Mouse (Mus musculus): ENCODE measurements at regions not wholly inside any gene's neighbourhood (a gene's known extent, or its start where the extent isn't known, plus 50 kb on each side); places are given as distances from the start of the nearest gene placed in this dataset.

DNA sequence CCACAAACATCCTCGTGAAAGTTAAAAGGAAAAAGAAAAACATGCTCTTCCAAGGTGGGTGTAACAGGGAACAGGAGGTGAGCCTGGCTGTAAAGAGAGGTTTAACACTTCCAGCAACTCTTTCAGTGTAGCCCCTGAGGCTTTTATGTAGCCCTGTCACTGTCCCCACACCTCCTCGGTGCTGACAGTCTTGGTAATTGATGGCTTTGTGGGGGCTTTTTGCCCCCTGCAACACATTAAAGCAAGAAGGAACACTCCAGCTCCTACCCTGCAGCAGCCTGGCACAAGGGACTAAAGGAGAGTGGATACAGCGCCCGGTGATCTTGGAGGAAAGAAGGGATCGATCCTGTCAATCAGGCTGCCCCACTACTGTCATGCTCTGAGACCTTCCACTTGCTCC is 181.8 kb downstream of the Fam169b start:
- TF ChIP-seq POLR2A (IDR thresholded peaks at IDR 0.05; ENCODE audit: extremely low read depth, insufficient read depth, low read length) (no peak), CTCF (IDR thresholded peaks at IDR 0.05; ENCODE audit: low read depth, low read length) (no peak)
- WGBS, result 51% methylated on average over 5 of the region's 5 CpGs
- Histone ChIP-seq H3K4me3 (ENCODE audit: insufficient read depth, low read depth, low read length) (no peak overlapping the region), H3K27ac (replicated peaks; ENCODE audit: insufficient read depth, low read depth, low read length) (no peak overlapping the region), H3K9ac (ENCODE audit: low read depth, low read length) (no peak overlapping the region), H3K27me3 (ENCODE audit: control insufficient read depth, insufficient read depth, low read length) (no peaks in the 10 kb centered on the region), H3K4me1 (ENCODE audit: control insufficient read depth, insufficient read depth, low read length) (no peaks in the 10 kb centered on the region), H3K36me3 (ENCODE audit: control insufficient read depth, insufficient read depth, low read length) (no peaks in the 10 kb centered on the region), H3K79me2 (ENCODE audit: control insufficient read depth, insufficient read depth, low read length) (no peaks in the 10 kb centered on the region)
- DNase-seq (ENCODE audit: extremely low read depth, low read depth, low spot score), result no peak

DNA sequence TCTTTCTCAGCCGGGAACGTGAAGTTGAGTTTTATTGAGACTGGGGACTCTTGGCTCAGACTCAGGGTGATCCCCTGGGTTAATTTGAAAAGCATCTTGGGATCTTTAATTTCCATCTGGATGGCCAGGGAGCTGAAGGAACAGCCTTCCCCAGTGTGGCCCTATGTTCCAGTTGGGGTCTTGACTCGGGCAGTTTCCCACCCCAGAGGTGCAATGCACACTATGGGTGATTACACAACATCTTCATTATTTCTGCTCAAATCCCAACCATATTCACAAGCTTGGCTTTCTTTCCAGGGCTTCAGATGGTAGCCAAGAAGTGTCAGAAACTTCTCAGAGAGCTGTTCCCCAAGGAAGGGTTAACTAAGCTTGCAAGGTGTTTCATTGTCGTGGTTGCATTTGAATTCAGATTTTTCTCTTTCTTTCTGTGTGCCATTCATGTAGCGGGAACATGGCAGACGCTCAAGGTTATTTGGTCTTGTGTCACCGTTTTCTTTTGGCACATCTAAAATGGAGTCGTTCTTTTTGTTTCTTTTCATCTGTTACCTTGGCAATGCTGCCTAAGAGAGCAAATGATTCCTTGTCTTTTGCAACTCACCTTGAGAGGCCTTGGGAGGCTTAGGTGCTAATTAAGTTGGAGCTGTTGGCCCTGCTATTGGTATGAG is 179.5 kb downstream of the Fam169b start:
- H3K9ac ChIP-seq (ENCODE audit: low read depth, low read length), result no peak overlapping the region
- TF ChIP-seq POLR2A (IDR thresholded peaks at IDR 0.05; ENCODE audit: extremely low read depth, insufficient read depth, low read length), result no peak
- TF ChIP-seq CTCF (IDR thresholded peaks at IDR 0.05; ENCODE audit: low read depth, low read length), result no peak
- H3K4me1 ChIP-seq (ENCODE audit: control insufficient read depth, insufficient read depth, low read length), result no peaks in the 10 kb centered on the region
- H3K27ac ChIP-seq (replicated peaks; ENCODE audit: insufficient read depth, low read depth, low read length), result no peak overlapping the region
- H3K36me3 ChIP-seq (ENCODE audit: control insufficient read depth, insufficient read depth, low read length), result no peaks in the 10 kb centered on the region
- H3K27me3 ChIP-seq (ENCODE audit: control insufficient read depth, insufficient read depth, low read length), result no peaks in the 10 kb centered on the region
- 83% methylated on average over 8 of the region's 8 CpGs for WGBS
- DNase-seq (ENCODE audit: extremely low read depth, low read depth, low spot score), result no peak
- H3K4me3 ChIP-seq (ENCODE audit: insufficient read depth, low read depth, low read length), result no peak overlapping the region
- no peaks in the 10 kb centered on the region for H3K79me2 ChIP-seq (ENCODE audit: control insufficient read depth, insufficient read depth, low read length)

DNA sequence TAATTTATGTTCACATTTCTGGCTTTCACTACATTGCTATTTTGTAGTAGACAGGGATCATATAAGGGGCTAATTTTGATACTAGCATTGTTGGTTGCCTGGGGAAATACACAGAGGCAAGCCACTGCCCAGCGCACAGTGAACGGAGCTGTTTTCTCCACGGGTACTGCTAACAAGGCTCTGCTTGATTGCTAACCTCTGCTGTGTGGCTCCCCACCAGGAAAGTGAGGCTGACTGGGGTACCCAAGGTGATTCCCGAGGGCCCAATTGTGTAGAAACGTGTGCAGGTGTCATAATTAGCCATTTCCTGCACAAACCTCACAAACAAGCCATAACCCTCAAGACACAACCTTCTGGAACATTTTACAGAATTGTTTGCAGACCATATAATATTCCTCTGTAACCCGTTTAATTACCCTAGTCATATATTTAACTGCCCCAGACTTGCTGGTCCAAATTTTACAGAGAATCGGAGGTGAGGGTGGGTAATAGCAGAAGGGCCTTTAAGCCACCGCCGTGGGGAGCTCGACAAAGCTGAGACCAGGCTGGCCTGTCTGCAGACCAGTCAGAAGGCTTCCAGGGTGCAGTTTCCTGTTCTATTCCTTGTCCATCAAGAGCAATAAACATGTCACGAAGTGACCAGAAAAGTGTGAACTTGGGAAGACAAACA is 170.9 kb downstream of the Fam169b start:
- H3K9ac ChIP-seq (ENCODE audit: low read depth, low read length), result no peak overlapping the region
- TF ChIP-seq POLR2A (IDR thresholded peaks at IDR 0.05; ENCODE audit: extremely low read depth, insufficient read depth, low read length) (no peak), CTCF (IDR thresholded peaks at IDR 0.05; ENCODE audit: low read depth, low read length) (no peak)
- no peaks in the 10 kb centered on the region for H3K4me1 ChIP-seq (ENCODE audit: control insufficient read depth, insufficient read depth, low read length)
- H3K4me3 ChIP-seq (ENCODE audit: insufficient read depth, low read depth, low read length), result no peak overlapping the region
- no peak overlapping the region for H3K27ac ChIP-seq (replicated peaks; ENCODE audit: insufficient read depth, low read depth, low read length)
- no peaks in the 10 kb centered on the region for H3K79me2 ChIP-seq (ENCODE audit: control insufficient read depth, insufficient read depth, low read length)
- 78% methylated on average over 11 of the region's 11 CpGs for WGBS
- H3K36me3 ChIP-seq (ENCODE audit: control insufficient read depth, insufficient read depth, low read length), result no peaks in the 10 kb centered on the region
- DNase-seq (ENCODE audit: extremely low read depth, low read depth, low spot score), result no peak
- H3K27me3 ChIP-seq (ENCODE audit: control insufficient read depth, insufficient read depth, low read length), result 0 out of 2 replicates have a peak, but pooled peaks cover 2% of the 10 kb centered on the region

DNA sequence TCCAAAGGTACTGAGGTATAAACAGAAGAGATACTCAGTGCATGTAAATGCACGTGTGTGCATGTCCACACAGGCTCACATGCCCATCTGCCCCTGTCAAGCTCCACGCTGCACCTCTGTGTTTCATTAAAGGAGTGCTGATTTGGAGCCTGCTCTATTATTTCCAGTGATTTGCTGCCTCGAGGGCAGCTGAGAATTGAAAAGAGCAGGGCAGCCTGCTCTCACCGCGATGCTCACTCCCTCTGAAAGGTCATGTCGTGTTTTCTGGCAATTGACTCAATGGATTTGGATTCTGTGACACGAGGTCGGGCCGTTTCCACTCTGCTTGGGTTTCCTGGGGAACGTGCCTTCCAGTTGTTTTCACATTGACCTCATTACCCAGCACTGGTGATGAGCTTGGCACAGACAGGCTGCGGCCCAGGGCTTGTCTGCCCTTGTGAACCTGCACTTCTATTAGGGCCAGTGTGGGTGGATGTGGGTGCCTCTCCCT is 167.1 kb downstream of the Fam169b start:
- DNase-seq (ENCODE audit: extremely low read depth, low read depth, low spot score), result no peak
- no peak for TF ChIP-seq CTCF (IDR thresholded peaks at IDR 0.05; ENCODE audit: low read depth, low read length)
- H3K27me3 ChIP-seq (ENCODE audit: control insufficient read depth, insufficient read depth, low read length), result 0 out of 2 replicates have a peak, but pooled peaks cover 2% of the 10 kb centered on the region
- H3K4me3 ChIP-seq (ENCODE audit: insufficient read depth, low read depth, low read length), result no peak overlapping the region
- no peaks in the 10 kb centered on the region for H3K4me1 ChIP-seq (ENCODE audit: control insufficient read depth, insufficient read depth, low read length)
- no peaks in the 10 kb centered on the region for H3K36me3 ChIP-seq (ENCODE audit: control insufficient read depth, insufficient read depth, low read length)
- no peak overlapping the region for H3K9ac ChIP-seq (ENCODE audit: low read depth, low read length)
- no peaks in the 10 kb centered on the region for H3K79me2 ChIP-seq (ENCODE audit: control insufficient read depth, insufficient read depth, low read length)
- H3K27ac ChIP-seq (replicated peaks; ENCODE audit: insufficient read depth, low read depth, low read length), result no peak overlapping the region
- 69% methylated on average over 11 of the region's 11 CpGs for WGBS

DNA sequence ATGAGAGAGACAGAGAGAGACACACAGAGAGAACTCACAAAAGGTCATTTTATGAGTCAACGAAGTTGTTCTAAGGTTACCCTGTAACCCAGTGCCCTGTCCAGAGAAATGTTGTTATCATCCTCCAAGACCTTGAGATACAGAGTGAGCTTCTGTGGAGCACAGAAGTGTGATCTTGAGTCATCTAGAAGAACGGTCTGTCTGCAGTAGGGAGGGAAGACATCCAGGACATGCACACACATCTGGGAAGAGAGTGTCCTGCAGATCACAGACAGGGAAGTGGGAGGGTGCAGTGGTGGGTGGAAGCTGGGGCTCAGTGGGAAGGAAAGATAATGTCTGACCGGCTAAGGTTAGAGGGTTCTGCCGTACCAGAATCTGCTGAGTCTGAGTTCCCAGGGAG is 155.3 kb downstream of the Fam169b start:
- no peak for DNase-seq (ENCODE audit: extremely low read depth, low read depth, low spot score)
- Histone ChIP-seq H3K4me3 (ENCODE audit: insufficient read depth, low read depth, low read length) (no peak overlapping the region), H3K27me3 (ENCODE audit: control insufficient read depth, insufficient read depth, low read length) (no peaks in the 10 kb centered on the region), H3K9ac (ENCODE audit: low read depth, low read length) (no peak overlapping the region), H3K4me1 (ENCODE audit: control insufficient read depth, insufficient read depth, low read length) (no peaks in the 10 kb centered on the region), H3K27ac (replicated peaks; ENCODE audit: insufficient read depth, low read depth, low read length) (no peak overlapping the region), H3K36me3 (ENCODE audit: control insufficient read depth, insufficient read depth, low read length) (no peaks in the 10 kb centered on the region), H3K79me2 (ENCODE audit: control insufficient read depth, insufficient read depth, low read length) (no peaks in the 10 kb centered on the region)
- no peak for TF ChIP-seq CTCF (IDR thresholded peaks at IDR 0.05; ENCODE audit: low read depth, low read length)
- TF ChIP-seq POLR2A (IDR thresholded peaks at IDR 0.05; ENCODE audit: extremely low read depth, insufficient read depth, low read length), result no peak
- WGBS, result 64% methylated on average over 4 of the region's 4 CpGs

DNA sequence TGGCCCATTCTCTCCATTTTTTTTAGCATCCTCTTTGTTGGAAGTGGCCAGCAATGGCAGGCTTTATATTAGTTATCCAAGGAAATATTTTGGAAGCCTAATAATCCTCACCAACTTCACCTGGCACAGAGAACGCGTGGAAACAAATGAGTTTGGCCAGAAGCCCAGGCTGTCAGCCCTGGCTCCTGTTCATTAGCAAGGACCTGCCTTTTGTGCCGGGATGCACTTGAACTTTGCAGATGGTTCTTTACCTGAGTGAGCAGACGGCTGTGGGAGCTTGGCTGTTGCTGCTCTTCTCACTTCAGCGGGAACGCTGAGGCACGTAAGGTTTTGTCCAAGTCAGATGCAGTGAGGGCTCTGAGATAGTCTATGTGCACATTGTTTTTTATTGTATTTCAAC is 142.3 kb downstream of the Fam169b start:
- Histone ChIP-seq H3K36me3 (ENCODE audit: control insufficient read depth, insufficient read depth, low read length) (no peaks in the 10 kb centered on the region), H3K27me3 (ENCODE audit: control insufficient read depth, insufficient read depth, low read length) (no peaks in the 10 kb centered on the region), H3K9ac (ENCODE audit: low read depth, low read length) (no peak overlapping the region), H3K27ac (replicated peaks; ENCODE audit: insufficient read depth, low read depth, low read length) (no peak overlapping the region), H3K4me3 (ENCODE audit: insufficient read depth, low read depth, low read length) (no peak overlapping the region), H3K79me2 (ENCODE audit: control insufficient read depth, insufficient read depth, low read length) (no peaks in the 10 kb centered on the region), H3K4me1 (ENCODE audit: control insufficient read depth, insufficient read depth, low read length) (no peaks in the 10 kb centered on the region)
- 83% methylated on average over 7 of the region's 7 CpGs for WGBS
- no peak for DNase-seq (ENCODE audit: extremely low read depth, low read depth, low spot score)
- TF ChIP-seq CTCF (IDR thresholded peaks at IDR 0.05; ENCODE audit: low read depth, low read length), result no peak
- no peak for TF ChIP-seq POLR2A (IDR thresholded peaks at IDR 0.05; ENCODE audit: extremely low read depth, insufficient read depth, low read length)

Data from liver, adult 2 months (tissue).